Mouse (Mus musculus): ENCODE measurements at regions not wholly inside any gene's neighbourhood (a gene's known extent, or its start where the extent isn't known, plus 50 kb on each side); places are given as distances from the start of the nearest gene placed in this dataset.

DNA sequence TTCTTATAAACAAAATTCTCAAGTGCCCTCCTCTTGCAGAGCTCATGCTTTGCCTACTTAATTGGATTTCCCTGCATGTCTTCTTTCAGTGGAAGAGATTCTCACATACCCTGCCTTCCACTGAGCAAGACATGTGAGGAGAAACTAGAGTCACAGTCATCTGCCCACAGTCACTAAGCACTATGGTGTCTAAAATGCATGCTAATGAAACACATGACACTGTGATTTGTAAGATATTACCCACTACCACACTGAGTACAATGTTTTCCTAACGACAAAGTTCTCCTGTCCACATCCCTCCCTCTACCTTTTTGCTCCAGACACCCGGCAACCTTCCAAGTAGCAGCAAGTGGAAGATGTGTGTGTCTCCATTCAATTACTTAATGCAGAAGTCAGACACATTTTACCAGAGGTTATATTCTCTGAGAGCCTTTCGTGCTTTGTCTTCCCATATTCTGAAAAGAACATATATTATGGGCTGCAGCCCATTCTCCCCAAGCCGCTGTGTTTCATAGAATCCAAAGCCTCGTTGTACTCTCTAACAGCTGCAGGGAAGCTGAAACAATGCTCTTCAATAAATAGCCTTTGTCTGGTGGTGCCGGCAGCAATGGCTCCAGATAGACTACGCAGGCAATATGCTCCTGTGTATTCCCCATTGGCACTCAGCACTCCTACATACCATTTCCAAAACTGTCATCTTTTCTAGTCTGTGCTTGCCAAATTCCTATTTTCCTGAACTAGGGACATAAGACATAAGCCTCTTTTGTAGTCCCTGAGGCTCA is 670.7 kb downstream of the Poteg start:
- no peak overlapping the region for H3K4me2 ChIP-seq (ENCODE audit: low read depth, low read length, severe bottlenecking)
- no peak overlapping the region for H3K9ac ChIP-seq (ENCODE audit: low read length)
- ATAC-seq (replicated peaks; ENCODE audit: low FRiP score) (no peak), DNase-seq (ENCODE audit: low spot score) (no peak)
- H3K4me1 ChIP-seq (replicated peaks; ENCODE audit: control insufficient read depth, insufficient read depth, low read length): no peaks in the 10 kb centered on the region
- H3K27ac ChIP-seq (ENCODE audit: low read depth, low read length): no peak overlapping the region
- H3K27me3 ChIP-seq (ENCODE audit: control insufficient read depth, insufficient read depth, low read length): no peaks in the 10 kb centered on the region
- no peaks in the 10 kb centered on the region for H3K36me3 ChIP-seq (ENCODE audit: control insufficient read depth, insufficient read depth, low read length)
- H3K9me3 ChIP-seq (ENCODE audit: control insufficient read depth, low read length): no peaks in the 10 kb centered on the region
- 43% methylated on average over 7 of the region's 7 CpGs for WGBS
- H3K4me3 ChIP-seq (ENCODE audit: low read depth, low read length): no peak overlapping the region

- 70% methylated on average over 3 of the region's 3 CpGs for WGBS
- Histone ChIP-seq H3K4me2 (ENCODE audit: low read depth, low read length, severe bottlenecking) (no peak overlapping the region), H3K9me3 (ENCODE audit: control insufficient read depth, low read length) (no peaks in the 10 kb centered on the region), H3K9ac (ENCODE audit: low read length) (no peak overlapping the region), H3K4me3 (ENCODE audit: low read depth, low read length) (no peak overlapping the region), H3K4me1 (replicated peaks; ENCODE audit: control insufficient read depth, insufficient read depth, low read length) (no peaks in the 10 kb centered on the region), H3K27ac (ENCODE audit: low read depth, low read length) (no peak overlapping the region), H3K27me3 (ENCODE audit: control insufficient read depth, insufficient read depth, low read length) (no peaks in the 10 kb centered on the region), H3K36me3 (ENCODE audit: control insufficient read depth, insufficient read depth, low read length) (no peaks in the 10 kb centered on the region)
- no peak for DNase-seq (ENCODE audit: low spot score)
- no peak for ATAC-seq (replicated peaks; ENCODE audit: low FRiP score)
Observed at GRCm38 (mm10) chr8:28125021-28125420, 677.6 kb downstream of the Poteg start.

GRCm38 (mm10) chr8:28141916-28142315 is 694.4 kb downstream of the Poteg start:
- Histone ChIP-seq H3K36me3 (ENCODE audit: control insufficient read depth, insufficient read depth, low read length) (no peaks in the 10 kb centered on the region), H3K27ac (ENCODE audit: low read depth, low read length) (no peak overlapping the region), H3K9me3 (ENCODE audit: control insufficient read depth, low read length) (no peaks in the 10 kb centered on the region), H3K4me1 (replicated peaks; ENCODE audit: control insufficient read depth, insufficient read depth, low read length) (no peaks in the 10 kb centered on the region), H3K9ac (ENCODE audit: low read length) (no peak overlapping the region), H3K27me3 (ENCODE audit: control insufficient read depth, insufficient read depth, low read length) (no peaks in the 10 kb centered on the region), H3K4me3 (ENCODE audit: low read depth, low read length) (no peak overlapping the region), H3K4me2 (ENCODE audit: low read depth, low read length, severe bottlenecking) (no peak overlapping the region)
- ATAC-seq (replicated peaks; ENCODE audit: low FRiP score) (0 out of 2 replicates have a peak, but pooled peaks have one; percentile 27), DNase-seq (ENCODE audit: low spot score) (no peak)
- WGBS: 25% methylated on average over 3 of the region's 3 CpGs

GRCm38 (mm10) chr8:28148599-28149452 is 701.4 kb downstream of the Poteg start:
- DNase-seq (ENCODE audit: low spot score) (no peak), ATAC-seq (replicated peaks; ENCODE audit: low FRiP score) (no peak)
- H3K27ac ChIP-seq (ENCODE audit: low read depth, low read length): no peak overlapping the region

GRCm38 (mm10) chr8:28149453-28149767 is 701.9 kb downstream of the Poteg start:
- Histone ChIP-seq H3K9me3 (ENCODE audit: control insufficient read depth, low read length) (no peaks in the 10 kb centered on the region), H3K4me1 (replicated peaks; ENCODE audit: control insufficient read depth, insufficient read depth, low read length) (no peaks in the 10 kb centered on the region), H3K9ac (ENCODE audit: low read length) (no peak overlapping the region), H3K27me3 (ENCODE audit: control insufficient read depth, insufficient read depth, low read length) (no peaks in the 10 kb centered on the region), H3K4me2 (ENCODE audit: low read depth, low read length, severe bottlenecking) (no peak overlapping the region), H3K4me3 (ENCODE audit: low read depth, low read length) (no peak overlapping the region), H3K27ac (ENCODE audit: low read depth, low read length) (no peak overlapping the region), H3K36me3 (ENCODE audit: control insufficient read depth, insufficient read depth, low read length) (no peaks in the 10 kb centered on the region)
- 87% methylated on average over 3 of the region's 3 CpGs for WGBS
- ATAC-seq (replicated peaks; ENCODE audit: low FRiP score) (no peak), DNase-seq (ENCODE audit: low spot score) (no peak)

More at GRCm38 (mm10) chr8:28148599-28149452, 701.4 kb downstream of the Poteg start:
- Histone ChIP-seq H3K9ac (ENCODE audit: low read length) (no peak overlapping the region), H3K4me2 (ENCODE audit: low read depth, low read length, severe bottlenecking) (no peak overlapping the region), H3K9me3 (ENCODE audit: control insufficient read depth, low read length) (no peaks in the 10 kb centered on the region), H3K27me3 (ENCODE audit: control insufficient read depth, insufficient read depth, low read length) (no peaks in the 10 kb centered on the region), H3K4me1 (replicated peaks; ENCODE audit: control insufficient read depth, insufficient read depth, low read length) (no peaks in the 10 kb centered on the region), H3K36me3 (ENCODE audit: control insufficient read depth, insufficient read depth, low read length) (no peaks in the 10 kb centered on the region), H3K4me3 (ENCODE audit: low read depth, low read length) (no peak overlapping the region)
- 81% methylated on average over 14 of the region's 14 CpGs for WGBS

- Histone ChIP-seq H3K27me3 (ENCODE audit: control insufficient read depth, insufficient read depth, low read length) (no peaks in the 10 kb centered on the region), H3K9ac (ENCODE audit: low read length) (no peak overlapping the region), H3K9me3 (ENCODE audit: control insufficient read depth, low read length) (no peaks in the 10 kb centered on the region), H3K4me1 (replicated peaks; ENCODE audit: control insufficient read depth, insufficient read depth, low read length) (no peaks in the 10 kb centered on the region), H3K36me3 (ENCODE audit: control insufficient read depth, insufficient read depth, low read length) (no peaks in the 10 kb centered on the region), H3K27ac (ENCODE audit: low read depth, low read length) (no peak overlapping the region), H3K4me2 (ENCODE audit: low read depth, low read length, severe bottlenecking) (no peak overlapping the region), H3K4me3 (ENCODE audit: low read depth, low read length) (no peak overlapping the region)
- WGBS: 87% methylated on average over 4 of the region's 4 CpGs
- DNase-seq (ENCODE audit: low spot score): no peak
- ATAC-seq (replicated peaks; ENCODE audit: low FRiP score): no peak
Observed at GRCm38 (mm10) chr8:28160651-28161050, 713.2 kb downstream of the Poteg start.

DNA sequence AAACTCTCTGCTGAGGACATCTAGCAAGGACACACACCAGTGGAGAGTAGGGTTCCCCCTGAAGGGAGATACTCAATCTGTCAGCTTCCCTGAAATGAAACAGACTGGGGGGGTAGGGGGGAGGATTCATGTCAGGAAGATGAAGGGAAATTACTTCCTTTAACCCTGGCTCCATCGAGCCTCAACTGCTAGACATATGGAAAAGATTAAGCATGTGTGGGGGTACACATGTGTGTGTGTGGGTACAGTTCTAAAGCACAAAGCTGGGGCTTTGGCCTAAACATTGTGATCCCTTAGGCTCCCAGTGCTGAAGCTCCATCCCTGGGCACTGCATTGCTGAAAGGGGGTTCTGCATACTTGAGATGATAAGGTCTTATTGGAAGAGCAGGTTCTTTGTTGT is 720.6 kb downstream of the Poteg start:
- WGBS: 76% methylated on average over 1 of the region's 1 CpGs
- Histone ChIP-seq H3K36me3 (ENCODE audit: control insufficient read depth, insufficient read depth, low read length) (no peaks in the 10 kb centered on the region), H3K4me2 (ENCODE audit: low read depth, low read length, severe bottlenecking) (no peak overlapping the region), H3K27me3 (ENCODE audit: control insufficient read depth, insufficient read depth, low read length) (no peaks in the 10 kb centered on the region), H3K27ac (ENCODE audit: low read depth, low read length) (no peak overlapping the region), H3K4me3 (ENCODE audit: low read depth, low read length) (no peak overlapping the region), H3K4me1 (replicated peaks; ENCODE audit: control insufficient read depth, insufficient read depth, low read length) (no peaks in the 10 kb centered on the region), H3K9ac (ENCODE audit: low read length) (no peak overlapping the region), H3K9me3 (ENCODE audit: control insufficient read depth, low read length) (no peaks in the 10 kb centered on the region)
- DNase-seq (ENCODE audit: low spot score) (no peak), ATAC-seq (replicated peaks; ENCODE audit: low FRiP score) (no peak)

DNA sequence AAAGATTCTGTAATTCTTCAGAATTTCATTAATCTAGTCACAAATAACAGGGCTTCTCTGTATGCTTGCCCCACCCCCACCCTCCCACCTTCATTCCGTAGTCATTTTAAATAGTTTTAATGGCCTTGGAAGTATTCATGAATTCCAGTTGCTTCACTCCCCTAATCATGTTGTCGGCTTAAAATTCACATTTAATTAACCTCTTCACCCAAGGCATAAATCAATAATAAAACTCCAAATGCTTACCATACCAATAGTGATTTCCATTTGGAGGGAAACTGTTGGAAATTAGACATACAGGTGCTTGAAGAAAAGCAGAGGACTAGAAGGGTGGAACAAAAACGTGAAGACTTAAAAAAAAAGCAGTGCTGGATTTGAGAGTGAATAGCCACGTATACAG is 724.0 kb downstream of the Poteg start:
- Histone ChIP-seq H3K4me1 (replicated peaks; ENCODE audit: control insufficient read depth, insufficient read depth, low read length) (no peaks in the 10 kb centered on the region), H3K4me3 (ENCODE audit: low read depth, low read length) (no peak overlapping the region), H3K9ac (ENCODE audit: low read length) (no peak overlapping the region), H3K4me2 (ENCODE audit: low read depth, low read length, severe bottlenecking) (no peak overlapping the region), H3K36me3 (ENCODE audit: control insufficient read depth, insufficient read depth, low read length) (no peaks in the 10 kb centered on the region), H3K27ac (ENCODE audit: low read depth, low read length) (no peak overlapping the region), H3K9me3 (ENCODE audit: control insufficient read depth, low read length) (no peaks in the 10 kb centered on the region), H3K27me3 (ENCODE audit: control insufficient read depth, insufficient read depth, low read length) (no peaks in the 10 kb centered on the region)
- 45% methylated on average over 4 of the region's 4 CpGs for WGBS
- ATAC-seq (replicated peaks; ENCODE audit: low FRiP score) (no peak), DNase-seq (ENCODE audit: low spot score) (no peak)
